In genomic region chr11:118791391-118791790, GRCm38 (mm10) we compare ENCODE assay signal across 9 mouse cellular contexts.
DNase-seq lines count a peak whose midpoint lies in the region; ATAC-seq and TF ChIP-seq lines count a peak whose summit lies in the region.
"Had no signal": no experiment of that assay in that cellular context is flagged by ENCODE, and none has a peak within 500 bp of the region (broad histone marks: within the 10 kb centered on the region; RNA-seq: fewer than 3 reads in every experiment).

No protein-coding gene starts in this region.

- no peaks in the 10 kb centered on the region for H3K27me3 ChIP-seq in heart, embryonic 16.5 days (ENCODE audit: control insufficient read depth, insufficient read depth, low read length)
- H3K27me3 ChIP-seq in neural tube, embryonic 13.5 days: no peaks in the 10 kb centered on the region
- no peaks in the 10 kb centered on the region for H3K27me3 ChIP-seq in intestine, embryonic 16.5 days (replicated peaks; ENCODE audit: control insufficient read depth, insufficient read depth, low read length)
- H3K27me3 ChIP-seq: liver, embryonic 15.5 days had no signal

- 0 out of 2 replicates have a peak, but pooled peaks cover 6% of the 10 kb centered on the region for H3K9me3 ChIP-seq in heart, embryonic 16.5 days (replicated peaks; ENCODE audit: control insufficient read depth, low read length)
- 0 out of 2 replicates have a peak, but pooled peaks cover 6% of the 10 kb centered on the region for H3K9me3 ChIP-seq in neural tube, embryonic 13.5 days
- H3K9me3 ChIP-seq in intestine, embryonic 16.5 days (ENCODE audit: control insufficient read depth, low read length): no peaks in the 10 kb centered on the region
- H3K9me3 ChIP-seq: liver, embryonic 15.5 days had no signal

- WGBS in heart, embryonic 16.5 days: 35% methylated on average over 6 of the region's 6 CpGs
- 64% methylated on average over 6 of the region's 6 CpGs for WGBS in neural tube, embryonic 13.5 days
- 56% methylated on average over 6 of the region's 6 CpGs for WGBS in lung, adult 2 months
- 62% methylated on average over 6 of the region's 6 CpGs for WGBS in intestine, embryonic 16.5 days

- TF ChIP-seq POLR2A in lung, adult 2 months (IDR thresholded peaks at IDR 0.05; ENCODE audit: borderline replicate concordance, extremely low read depth, low read depth, low read length): no peak

- H3K4me2 ChIP-seq in heart, embryonic 16.5 days (ENCODE audit: low read depth, low read length): peak overlapping the region; percentile 20; the same call in 1 of the 2 replicates
- H3K4me2 ChIP-seq in neural tube, embryonic 13.5 days: no peak overlapping the region
- no peak overlapping the region for H3K4me2 ChIP-seq in intestine, embryonic 16.5 days (ENCODE audit: low read depth, low read length)
- H3K4me2 ChIP-seq: liver, embryonic 15.5 days had no signal

- no peak overlapping the region for H3K4me3 ChIP-seq in heart, embryonic 16.5 days (ENCODE audit: low read length)
- no peak overlapping the region for H3K4me3 ChIP-seq in neural tube, embryonic 13.5 days
- no peak overlapping the region for H3K4me3 ChIP-seq in lung, adult 2 months (replicated peaks; ENCODE audit: extremely low read depth, low read depth, low read length)
- H3K4me3 ChIP-seq in intestine, embryonic 16.5 days (ENCODE audit: low read length): no peak overlapping the region
- H3K4me3 ChIP-seq: liver, embryonic 15.5 days had no signal

- ATAC-seq in frontal cortex, adult (ENCODE audit: low TSS enrichment): peak; percentile 46
- peak; percentile 76 for ATAC-seq in heart, embryonic 16.5 days (replicated peaks; ENCODE audit: extremely low read depth, insufficient read depth, low FRiP score)
- ATAC-seq in neural tube, embryonic 13.5 days (ENCODE audit: low read depth): no peak
- no peak for ATAC-seq in intestine, embryonic 16.5 days

- H3K36me3 ChIP-seq in heart, embryonic 16.5 days (ENCODE audit: control insufficient read depth, insufficient read depth): no peaks in the 10 kb centered on the region
- no peaks in the 10 kb centered on the region for H3K36me3 ChIP-seq in neural tube, embryonic 13.5 days
- H3K36me3 ChIP-seq in intestine, embryonic 16.5 days (ENCODE audit: control insufficient read depth, insufficient read depth, low read length): no peaks in the 10 kb centered on the region
- H3K36me3 ChIP-seq: liver, embryonic 15.5 days had no signal

- DNase-seq in layer of hippocampus, adult 9-11 months: peak; percentile 64
- no peak for DNase-seq in layer of hippocampus, adult 9-10 months (ENCODE audit: low spot score)
- no peak for DNase-seq in lung, adult 2 months
- DNase-seq in spleen, postnatal 10 days (ENCODE audit: low spot score in 2 of 2): no peak

- no peak for TF ChIP-seq CTCF in lung, adult 2 months (IDR thresholded peaks at IDR 0.05; ENCODE audit: insufficient read depth, low read length)

- peak overlapping the region; percentile 46; the same call in 1 of the 2 replicates for H3K27ac ChIP-seq in heart, embryonic 16.5 days (ENCODE audit: low read length)
- H3K27ac ChIP-seq in neural tube, embryonic 13.5 days (replicated peaks): peak overlapping the region; percentile 98
- no peak overlapping the region for H3K27ac ChIP-seq in intestine, embryonic 16.5 days (ENCODE audit: low read length)
- H3K27ac ChIP-seq: liver, embryonic 15.5 days had no signal

- peaks cover 11% of the 10 kb centered on the region for H3K4me1 ChIP-seq in heart, embryonic 16.5 days (ENCODE audit: control insufficient read depth, insufficient read depth, low read length)
- peaks cover 57% of the 10 kb centered on the region for H3K4me1 ChIP-seq in neural tube, embryonic 13.5 days (replicated peaks)
- H3K4me1 ChIP-seq in lung, adult 2 months (ENCODE audit: control insufficient read depth, insufficient read depth, low read length): no peaks in the 10 kb centered on the region
- no peaks in the 10 kb centered on the region for H3K4me1 ChIP-seq in intestine, embryonic 16.5 days (ENCODE audit: control insufficient read depth, insufficient read depth, low read length)
- H3K4me1 ChIP-seq: liver, embryonic 15.5 days had no signal

- peak overlapping the region; percentile 59 for H3K9ac ChIP-seq in heart, embryonic 16.5 days (ENCODE audit: low read length)
- 0 out of 2 replicates have a peak overlapping the region, but pooled peaks have one; percentile 66 for H3K9ac ChIP-seq in neural tube, embryonic 13.5 days
- no peak overlapping the region for H3K9ac ChIP-seq in intestine, embryonic 16.5 days (ENCODE audit: low read depth, low read length)
- H3K9ac ChIP-seq: liver, embryonic 15.5 days had no signal

Comparison
In these comparisons a context has a peak if more than half of its experiments do, and no peak if none do; other contexts are left out.
1. ATAC-seq: peak in frontal cortex, adult (single experiment) and heart, embryonic 16.5 days (single experiment); none in neural tube, embryonic 13.5 days (single experiment) and intestine, embryonic 16.5 days (single experiment).